Mouse (Mus musculus) brain, embryonic 14.5 days (tissue): ENCODE measurements around the gene Ninj2.

ENCODE experiments used
- CTCF ChIP-seq: fragments of 200-500 bp; IDR thresholded peaks from 2 replicates; pipeline ENCODE4 v1.5.1; 2012; ENCODE audit warnings: inconsistent platforms, mild to moderate bottlenecking, moderate library complexity, borderline replicate concordance; ENCODE audit not compliant: insufficient read depth, insufficient read length; ENCODE audit errors: extremely low read depth
- POLR2A ChIP-seq: fragments of 200-500 bp; IDR thresholded peaks from 2 replicates; pipeline ENCODE4 v1.6.1; 2012; ENCODE audit warnings: mild to moderate bottlenecking, inconsistent platforms, borderline replicate concordance; ENCODE audit not compliant: poor library complexity, insufficient read depth, insufficient read length, severe bottlenecking; ENCODE audit errors: extremely low read depth

DNA sequence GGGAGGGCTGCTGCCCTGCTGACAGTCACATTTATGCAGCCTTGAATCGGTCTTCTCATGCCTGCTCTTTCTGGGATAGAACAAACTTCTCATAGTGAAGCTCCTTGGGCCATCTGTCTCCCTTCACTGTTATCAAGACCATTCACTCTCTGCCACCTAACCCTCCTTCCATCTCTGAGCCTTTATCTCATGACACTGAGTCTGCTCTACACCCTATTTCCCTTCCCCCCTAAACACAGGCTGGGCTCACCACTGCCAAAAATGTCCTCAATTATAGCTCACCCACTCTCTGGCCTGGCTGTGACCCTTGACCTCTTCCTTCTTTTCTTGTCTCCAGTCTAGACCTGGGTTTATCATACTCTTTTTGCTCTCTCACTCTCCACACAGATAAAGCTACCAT is 123.6 kb downstream of the Ninj2 start:
- TF ChIP-seq POLR2A (no peak), CTCF (no peak)
